Mouse (Mus musculus): ENCODE data around the gene Nrip2.

Gene Nrip2

DNA sequence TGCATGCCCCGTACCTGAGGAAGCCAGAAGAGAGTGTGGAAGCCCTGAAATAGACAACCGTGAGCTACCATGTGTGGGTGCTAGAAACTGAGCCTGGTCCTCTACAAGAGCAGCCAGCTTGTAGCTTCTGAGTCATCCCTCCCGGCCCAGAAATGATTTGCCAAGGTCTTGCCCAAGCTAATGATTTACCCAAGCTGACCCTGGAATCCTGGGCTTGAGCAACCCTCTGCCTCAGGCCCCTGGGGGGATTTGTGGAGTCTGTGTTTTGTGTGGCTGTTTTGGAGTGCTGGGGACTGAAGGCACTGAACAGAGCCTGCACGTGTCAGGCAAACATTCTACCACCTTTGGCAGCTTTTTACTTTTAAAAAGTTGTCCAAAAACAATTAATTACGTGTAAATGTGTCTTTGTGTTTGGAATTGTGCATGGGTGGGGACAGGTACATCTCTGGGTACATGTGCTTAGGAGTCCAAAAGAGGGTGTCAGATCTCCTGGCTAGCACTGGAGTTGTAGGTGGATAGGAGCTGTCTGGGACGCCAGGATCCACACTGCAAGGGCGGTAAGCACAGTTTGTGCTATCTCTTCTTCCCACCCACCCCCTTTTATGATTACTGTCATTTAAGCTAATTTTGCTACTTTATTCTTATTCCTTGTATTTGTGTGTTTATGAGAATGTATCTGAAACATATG is 1.4 kb upstream of the Nrip2 start:
- DNase-seq (ENCODE audit: low spot score): no peak

DNA sequence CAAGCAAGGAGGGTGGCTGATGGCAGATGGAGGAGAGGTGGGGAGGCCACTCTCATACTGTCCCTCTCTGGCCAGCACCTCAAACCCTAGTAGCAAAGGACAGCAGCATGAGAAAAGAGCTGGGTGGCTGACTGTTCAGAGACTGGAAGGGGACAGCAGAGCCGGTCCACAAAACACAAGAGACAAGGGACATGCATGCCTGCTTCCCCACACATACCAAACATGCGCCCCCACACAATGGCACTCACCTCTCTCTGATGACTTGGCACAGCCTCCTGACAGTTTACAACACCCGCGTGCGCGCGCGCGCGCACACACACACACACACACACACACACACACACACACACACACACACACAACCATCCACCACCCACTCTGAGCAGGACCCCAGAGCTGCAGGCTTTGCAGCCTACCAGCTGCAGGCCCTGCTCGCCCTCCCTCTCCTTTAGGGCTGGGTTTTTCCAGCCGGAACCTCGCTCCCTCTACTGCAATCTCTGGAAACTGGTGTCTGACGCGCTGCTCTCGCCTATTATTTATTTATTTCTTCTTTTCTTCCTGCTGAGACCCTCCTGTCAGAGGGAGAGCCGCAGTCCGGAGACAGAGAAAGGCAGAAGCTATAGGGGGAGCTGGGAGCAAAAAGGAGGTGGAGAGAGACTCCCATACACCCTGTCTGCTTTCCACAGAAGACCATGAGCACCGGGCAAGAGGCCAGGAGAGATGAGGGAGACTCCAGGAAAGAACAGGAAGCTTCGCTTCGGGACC is 507 bp downstream of the Nrip2 start:
- DNase-seq (ENCODE audit: low spot score): no peak

DNA sequence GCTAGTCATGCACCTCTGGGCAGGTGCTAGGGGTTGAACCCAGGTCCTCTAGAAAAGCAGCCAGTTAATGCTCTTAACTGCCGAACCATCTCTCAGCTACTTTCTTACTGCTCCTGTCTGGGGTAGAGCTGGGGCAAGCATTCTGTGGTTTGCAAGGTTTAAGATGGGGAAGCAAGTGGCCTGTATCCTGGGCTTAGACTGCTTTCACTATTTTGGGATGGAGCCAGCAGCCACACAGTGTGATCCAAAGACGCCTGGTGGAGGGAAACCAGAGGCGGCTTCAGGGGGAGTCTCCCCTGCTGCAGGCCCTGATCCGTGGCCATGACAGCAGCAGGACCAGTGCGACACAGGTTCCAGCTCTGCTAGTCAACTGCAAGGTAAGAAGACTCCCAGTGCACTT is 5.6 kb downstream of the Nrip2 start:
- DNase-seq (ENCODE audit: low spot score): no peak

DNA sequence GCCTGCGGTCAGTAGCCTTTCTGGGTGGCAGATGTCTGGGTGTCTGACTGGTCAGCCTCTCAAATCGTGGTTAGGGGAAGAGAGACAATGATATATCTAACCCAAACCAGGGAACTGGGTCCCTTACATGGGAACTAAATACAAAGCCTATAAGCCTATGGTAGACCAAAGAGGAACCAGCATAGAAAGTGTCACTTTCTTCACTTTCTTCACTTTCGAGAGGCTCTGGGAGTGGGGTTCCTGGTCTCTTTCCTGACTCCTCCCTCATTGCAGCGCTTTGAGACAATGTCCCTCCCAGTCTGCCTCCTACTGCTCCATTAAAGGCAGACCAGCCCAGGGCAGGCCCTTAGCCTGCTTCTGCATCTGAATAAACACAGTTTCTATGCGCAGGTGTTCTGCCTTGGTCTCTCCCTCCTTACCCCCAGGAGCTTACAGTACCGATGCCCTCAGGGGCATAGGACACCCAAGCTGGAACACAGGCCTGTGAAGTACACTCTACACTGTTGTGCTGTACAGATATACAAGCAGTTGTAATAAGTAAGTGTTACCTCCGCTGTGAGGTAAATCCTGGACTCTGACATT is 9.5 kb downstream of the Nrip2 start:
- no peak for DNase-seq (ENCODE audit: low spot score)

DNA sequence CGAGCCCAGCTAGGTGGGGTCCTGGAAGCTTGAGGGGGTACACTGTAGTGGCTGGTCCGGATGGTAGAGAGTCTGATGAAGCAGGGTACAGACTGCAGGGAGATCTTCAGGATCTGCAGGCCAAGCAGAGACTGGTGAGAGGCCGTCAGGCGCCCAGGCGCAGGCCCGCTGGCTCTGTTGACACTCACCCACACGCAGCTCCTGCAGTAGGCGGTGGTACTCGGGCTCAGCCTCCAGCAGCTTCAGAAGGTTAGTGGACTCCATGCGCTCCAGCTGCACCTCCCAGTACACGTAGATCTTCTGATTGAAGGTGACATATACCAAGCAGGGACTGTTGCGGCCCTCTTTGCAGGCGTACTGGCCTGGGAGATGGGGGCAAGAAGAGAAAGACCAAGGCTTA is 11.2 kb downstream of the Nrip2 start:
- DNase-seq (ENCODE audit: low spot score): no peak

DNA sequence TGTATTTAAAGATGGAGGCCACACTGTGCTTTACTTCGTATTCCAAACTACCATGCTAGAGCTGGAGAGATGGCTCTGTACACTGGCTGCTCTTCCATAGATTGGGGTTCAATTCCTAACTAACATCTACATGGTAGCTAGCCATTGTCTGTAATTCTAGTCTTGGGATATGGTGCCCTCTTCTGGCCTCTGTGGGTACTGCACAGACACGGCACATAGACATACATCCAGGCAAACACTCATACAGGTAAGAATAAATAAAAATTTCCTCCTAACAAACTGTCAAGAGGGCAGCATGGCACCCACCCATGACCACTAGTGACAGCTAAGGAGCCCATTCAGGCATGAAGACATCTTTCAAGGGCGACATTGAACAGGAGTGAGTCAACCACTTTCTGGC is 12.0 kb downstream of the Nrip2 start:
- DNase-seq (ENCODE audit: low spot score): peak; percentile 79

DNA sequence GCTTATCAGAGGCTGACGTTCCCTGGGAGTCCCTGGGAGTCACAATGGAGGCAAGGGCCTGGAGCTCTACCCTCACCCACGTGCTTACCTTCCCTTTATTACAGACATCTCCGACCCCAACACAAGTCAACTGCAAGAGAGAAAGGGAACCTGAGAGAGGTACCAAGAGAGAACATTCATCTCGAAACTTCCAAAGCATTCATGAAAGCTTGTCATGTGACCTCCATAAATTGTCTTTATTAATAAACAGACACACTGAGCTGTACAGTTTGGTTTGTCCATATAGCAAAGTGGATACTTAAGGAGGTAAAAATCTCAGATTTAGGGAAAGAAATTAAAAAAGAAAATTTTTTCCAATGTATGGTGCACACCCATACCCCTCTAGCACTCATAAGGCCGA is 17.1 kb downstream of the Nrip2 start:
- no peak for DNase-seq (ENCODE audit: low spot score)

DNA sequence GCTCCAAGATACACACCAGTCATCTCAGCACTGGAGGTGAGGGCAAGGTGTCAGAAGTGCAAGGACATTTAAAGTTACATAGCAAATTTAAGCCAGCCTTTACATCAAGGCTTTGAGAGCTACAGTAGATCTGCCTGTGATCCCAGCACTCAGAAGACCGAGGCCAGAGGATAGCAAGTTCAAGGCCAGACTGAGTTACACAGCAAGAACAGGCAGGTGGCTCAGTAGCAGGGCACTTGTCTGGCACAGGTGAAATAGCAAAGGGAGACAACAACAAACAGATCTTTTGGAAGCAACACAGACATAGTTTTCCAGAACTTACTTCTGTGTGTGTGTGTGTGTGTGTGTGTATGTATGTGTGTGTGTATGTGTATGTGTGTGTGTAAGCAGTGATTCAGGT is 19.0 kb downstream of the Nrip2 start:
- DNase-seq (ENCODE audit: low spot score): no peak

DNA sequence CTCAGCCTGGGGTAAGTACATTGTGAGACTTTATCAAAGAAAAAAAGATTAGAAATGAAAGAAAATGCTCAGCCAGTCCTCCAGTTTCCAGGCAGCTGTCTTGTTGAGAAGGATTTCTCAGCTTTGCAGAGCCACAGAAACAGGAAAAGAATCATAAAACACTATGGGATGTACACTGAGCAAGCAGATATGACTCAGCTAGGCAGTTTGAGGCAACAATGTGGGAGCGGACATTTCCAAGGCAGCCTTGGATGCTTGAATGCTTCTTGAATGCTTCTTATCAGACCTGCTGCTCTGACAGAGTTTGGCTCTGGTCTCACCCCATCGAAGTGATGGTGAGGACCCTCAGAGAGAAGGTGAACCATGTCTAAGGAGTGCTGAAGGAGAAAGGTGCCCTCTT is 21.9 kb downstream of the Nrip2 start:
- no peak for DNase-seq (ENCODE audit: low spot score)

DNA sequence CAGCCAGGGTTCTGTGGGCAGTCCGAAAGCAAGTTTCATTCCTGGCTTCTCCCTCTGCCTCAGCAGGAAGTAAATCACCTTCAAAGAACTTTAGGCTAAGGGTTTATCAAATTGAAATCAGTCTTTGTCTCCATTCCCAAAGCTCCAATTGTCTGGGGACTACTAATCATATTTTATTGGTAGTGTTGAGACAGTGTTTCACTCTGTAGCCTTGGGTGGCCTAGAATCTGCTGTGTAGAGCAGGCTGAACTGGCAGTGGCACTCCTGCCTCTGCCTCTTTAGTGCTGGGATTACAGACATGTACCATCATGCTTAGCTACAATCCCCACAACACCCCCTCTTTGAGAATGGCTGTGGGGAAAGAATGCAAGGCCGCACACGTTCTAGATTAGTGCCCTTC is 22.4 kb downstream of the Nrip2 start:
- DNase-seq (ENCODE audit: low spot score): no peak

DNA sequence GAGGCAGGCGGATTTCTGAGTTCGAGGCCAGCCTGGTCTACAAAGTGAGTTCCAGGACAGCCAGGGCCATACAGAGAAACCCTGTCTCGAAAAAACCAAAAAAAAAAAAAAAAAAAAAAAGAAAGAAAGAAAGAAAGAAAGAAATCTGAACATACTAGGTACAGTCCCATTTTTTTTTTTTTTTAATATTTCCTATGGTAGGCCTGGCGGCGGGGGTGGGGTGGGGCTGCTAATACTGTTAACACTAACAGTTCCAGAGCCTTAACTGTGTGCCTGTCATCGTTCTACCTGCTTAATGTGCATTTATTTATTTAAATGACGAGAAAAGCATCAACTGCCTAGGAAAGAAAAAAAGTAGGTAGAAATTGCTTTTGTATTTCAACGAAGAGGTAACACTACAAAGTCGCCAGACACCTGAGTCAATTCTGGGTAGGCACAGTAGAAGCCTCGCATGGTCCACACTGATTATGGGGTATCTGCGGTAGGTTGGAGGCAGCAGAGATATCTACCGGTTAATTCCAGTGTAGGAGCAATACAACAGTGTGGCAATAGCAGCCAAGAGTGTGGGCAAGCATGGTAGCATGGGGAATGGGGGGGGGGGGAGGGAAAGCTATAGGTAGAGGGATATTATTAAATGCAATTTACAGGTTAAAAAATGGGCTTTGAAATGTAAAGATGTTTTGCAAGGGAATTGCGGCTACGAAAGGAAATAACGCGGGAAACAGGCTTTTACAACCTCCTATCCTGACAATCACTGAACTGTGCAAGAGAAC is 24.6 kb downstream of the Nrip2 start:
- DNase-seq (ENCODE audit: low spot score): no peak

DNA sequence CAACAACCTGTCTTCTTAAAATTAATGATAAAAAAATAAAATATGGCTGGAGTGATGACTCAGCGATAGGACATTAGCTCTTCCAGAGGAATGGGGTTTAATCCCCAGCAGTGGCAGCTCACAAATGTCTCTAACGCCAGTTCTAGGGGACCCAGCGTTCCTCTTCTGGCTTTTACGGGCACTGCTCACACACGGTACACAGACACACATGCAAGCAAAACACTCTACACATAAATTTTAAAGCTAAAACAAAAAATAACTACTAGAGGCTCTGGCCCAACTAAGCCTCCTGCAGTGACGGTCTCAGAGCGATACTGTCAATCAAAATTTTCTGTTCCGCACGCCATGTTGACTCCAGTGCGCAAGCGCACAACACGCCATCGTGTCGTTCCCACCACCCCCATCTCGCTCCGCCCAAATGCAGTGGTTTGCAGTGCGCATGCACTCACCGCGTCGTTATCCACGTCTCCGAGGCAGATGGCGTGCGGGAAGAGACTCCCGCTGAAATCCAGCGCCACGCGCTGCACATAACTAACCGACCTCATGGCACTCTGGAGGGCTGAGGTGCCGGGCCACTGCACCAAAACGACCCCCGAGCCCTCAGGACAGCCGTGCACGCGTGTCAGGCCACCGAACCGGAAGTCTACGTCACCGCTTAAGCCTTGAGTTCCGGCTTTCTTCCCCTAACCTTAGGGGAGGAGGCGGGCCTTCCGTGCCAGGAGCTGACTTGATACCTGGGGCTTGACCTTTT is 25.3 kb downstream of the Nrip2 start, which contains the start of gene Itfg2:
Gene Itfg2 (minus strand): TSS at position 663 of the 751 bp plus-strand sequence.
- peak; percentile 93 for DNase-seq (ENCODE audit: low spot score)

DNA sequence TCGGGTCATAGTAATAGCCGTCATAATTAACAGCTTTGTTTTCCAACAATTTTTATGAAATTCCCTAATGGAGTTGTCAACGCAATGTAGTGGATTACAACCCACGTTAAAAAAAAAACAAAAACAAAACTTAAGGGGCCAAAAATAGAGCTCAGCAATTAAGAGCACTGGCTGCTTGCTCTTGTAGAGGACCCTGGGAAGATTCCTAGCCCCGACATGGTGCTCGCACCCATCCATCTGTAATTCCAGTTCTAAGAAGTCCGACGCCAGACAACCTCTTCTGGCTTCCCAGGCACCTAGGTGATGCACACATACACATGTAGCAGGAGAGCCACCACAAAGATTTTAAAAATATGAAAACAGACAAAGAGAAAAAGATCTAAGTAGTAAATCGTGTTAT is 25.9 kb downstream of the Nrip2 start:
- DNase-seq (ENCODE audit: low spot score): no peak

DNA sequence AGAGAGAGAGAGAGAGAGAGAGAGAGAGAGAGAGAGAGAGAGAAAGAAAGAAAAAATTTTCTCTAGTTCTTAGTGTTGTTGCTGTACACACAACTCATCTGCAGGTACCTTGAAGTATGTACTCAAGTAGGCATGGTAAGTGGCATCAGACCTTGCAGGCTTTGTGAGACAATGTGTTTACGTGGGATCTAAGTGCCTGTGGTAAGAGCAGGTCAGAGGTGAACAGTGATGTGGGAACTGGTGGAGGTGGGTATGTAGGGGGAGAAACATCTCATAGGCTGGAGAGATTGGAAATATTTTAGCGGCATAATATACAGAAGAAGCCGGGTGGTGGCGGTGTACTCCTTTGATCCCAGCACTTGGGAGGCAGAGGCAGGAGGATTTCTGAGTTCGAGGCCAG is 28.5 kb downstream of the Nrip2 start:
- DNase-seq (ENCODE audit: low spot score): no peak

DNA sequence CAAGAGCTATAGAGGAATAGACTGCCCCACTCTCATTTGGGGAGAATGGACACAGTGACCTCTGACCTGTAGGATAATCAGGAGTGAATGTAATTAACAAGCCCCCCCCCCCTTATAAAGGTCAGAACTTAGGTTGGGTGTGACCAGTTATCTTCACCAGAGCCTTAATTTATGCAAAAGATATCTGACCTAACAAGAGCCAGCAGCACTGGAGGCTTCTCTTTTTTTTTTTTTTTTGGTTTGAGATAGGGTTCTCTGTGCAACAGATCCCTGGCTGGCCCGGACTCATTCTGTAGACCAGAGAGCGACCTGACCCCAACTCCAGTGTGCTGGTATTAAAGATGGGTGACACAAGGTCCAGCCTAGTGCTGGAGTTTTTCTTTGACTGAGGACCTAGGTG is 30.2 kb downstream of the Nrip2 start:
- no peak for DNase-seq (ENCODE audit: low spot score)

DNA sequence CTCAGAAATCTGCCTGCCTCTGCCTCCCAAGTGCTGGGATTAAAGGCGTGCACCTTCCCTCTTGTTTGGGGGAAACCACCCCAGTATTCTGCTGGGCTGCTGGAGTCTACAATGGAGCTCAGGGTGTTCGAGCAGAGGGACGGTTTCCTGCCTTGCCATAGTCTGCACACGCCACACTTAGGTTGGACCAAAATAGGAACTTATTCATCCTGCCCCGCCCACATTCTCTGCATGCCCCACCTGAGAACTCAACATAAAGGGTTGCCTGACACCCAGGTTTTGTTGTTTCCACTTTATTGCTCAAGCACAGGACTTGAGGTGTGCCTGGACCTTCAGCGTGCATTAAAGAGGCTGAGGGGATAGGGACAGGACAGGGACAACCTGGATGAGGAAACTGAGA is 30.7 kb downstream of the Nrip2 start:
- no peak for DNase-seq (ENCODE audit: low spot score)

DNA sequence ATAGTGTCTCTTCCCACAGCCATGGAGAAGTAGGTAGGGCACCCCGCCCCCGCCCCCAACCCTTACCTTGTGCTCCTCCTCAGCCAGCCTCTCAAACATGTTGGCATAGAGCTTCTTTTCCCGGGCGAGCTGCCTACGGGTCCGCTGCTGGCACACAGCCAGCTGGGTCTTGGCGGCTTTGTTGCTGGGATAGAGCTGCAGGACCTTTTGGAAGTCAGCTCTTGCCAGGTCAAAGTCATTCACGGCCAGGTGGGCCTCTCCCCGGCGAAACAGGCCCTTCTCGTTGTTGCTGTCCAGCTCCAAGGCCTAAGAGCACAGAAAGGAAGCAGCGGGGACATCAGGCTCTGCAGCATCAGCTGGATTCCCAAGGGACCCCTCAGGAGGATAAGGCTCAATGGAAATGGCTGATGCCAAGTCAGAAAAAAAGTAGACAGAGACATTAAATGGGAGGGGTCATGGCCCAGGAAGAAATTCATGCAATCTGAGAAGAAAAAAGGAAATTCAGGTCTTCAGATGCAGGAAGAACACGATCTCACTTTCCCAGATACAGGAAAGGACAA is 33.3 kb downstream of the Nrip2 start:
- no peak for DNase-seq (ENCODE audit: low spot score)

DNA sequence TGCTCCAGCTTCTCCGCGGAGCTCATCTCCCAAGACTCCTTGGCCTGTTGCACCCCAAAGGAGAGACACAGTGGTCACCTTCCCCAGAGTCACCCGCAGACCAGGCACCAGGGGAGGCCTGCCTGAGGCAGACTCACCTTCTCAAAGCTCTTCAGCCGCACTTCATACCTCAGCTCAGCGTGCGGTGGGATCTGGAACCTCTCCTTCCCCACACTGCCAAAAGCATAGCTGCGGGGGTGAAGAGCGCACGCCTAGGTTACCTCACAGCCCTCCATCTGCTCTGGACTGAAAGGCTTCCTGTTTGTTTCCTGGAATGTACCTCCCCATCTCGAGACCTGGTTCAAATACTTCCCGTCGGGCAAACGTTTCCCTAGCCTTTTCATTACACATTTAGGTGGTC is 34.5 kb downstream of the Nrip2 start:
- DNase-seq (ENCODE audit: low spot score): no peak

DNA sequence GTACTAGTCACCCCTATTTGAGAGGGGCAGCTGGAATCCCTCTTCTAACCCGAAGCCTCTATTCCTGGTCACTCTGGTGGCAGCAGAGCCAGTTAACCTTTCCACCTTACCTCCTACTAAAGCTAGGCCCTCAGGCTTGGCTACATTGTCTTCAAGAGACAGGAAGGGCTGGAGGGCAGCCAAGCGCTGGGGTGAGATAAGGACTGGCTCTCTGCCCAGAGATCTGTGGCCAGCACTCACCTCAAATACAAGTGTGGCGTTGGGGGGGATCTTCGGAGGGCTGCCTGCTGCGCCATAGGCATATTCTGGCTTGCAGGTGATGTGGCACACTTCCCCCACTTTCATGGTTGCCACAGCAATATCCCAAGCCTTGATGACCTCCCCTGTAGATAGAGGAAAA is 36.4 kb downstream of the Nrip2 start:
- peak; percentile 48 for DNase-seq (ENCODE audit: low spot score)

DNA sequence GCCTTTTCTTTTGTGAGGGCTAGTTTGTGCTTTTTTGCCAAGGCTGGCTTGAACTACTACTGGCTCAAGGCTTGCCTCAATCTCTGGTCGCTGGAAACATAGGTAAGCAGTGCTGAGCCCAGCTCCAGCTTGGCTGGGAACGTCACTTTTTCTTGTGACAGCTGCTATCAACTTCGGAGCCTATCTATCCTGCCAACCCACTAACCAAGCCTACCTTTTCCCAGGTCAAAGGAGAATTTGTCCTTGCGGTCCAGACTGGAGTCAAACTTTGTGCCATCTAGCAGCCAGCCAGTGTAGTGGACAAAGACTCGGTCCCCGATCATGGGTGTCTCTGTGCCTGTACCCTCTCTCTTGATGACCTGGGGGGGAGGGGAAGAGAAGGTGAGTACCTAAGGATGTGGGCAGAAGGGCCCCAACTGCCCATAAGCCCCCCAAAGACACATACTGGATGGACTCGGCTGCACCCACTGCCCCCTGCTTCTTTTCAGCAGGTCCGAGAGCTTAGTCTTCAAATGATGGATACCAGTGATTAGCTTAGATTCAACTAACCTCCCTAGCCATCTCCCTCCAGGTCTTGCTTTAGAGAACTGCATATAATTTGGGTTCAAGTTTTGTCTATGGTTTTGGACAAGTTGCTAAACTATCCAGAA is 37.4 kb downstream of the Nrip2 start:
- no peak for DNase-seq (ENCODE audit: low spot score)

DNA sequence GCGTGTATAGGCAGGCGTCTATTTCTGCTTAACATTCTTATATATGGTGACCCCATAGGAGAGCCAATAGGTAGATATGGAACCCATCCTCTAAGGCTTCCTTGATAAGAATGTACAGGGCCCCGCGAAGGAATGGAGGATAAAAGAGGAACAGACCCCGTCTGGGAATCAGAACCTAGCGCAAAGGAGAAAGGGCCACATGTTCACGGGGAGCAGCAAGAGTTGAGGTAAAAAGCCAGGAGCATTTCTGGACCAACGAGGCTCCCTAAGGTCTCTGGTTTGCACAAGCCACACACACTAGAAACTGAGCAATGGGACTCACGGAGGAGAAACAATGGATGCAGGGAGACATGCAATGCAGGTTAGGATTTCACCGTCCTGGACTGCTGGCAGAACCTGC is 38.2 kb downstream of the Nrip2 start:
- DNase-seq (ENCODE audit: low spot score): no peak

All from urinary bladder, postnatal 25 days (tissue).